Mouse (Mus musculus) liver, postnatal 0 days (tissue): ENCODE data around the gene St7. TPM values are rescaled to one million over a fixed set of nuclear protein-coding genes. Genes with fewer than 3 reads are reported as not detected.

Source experiments
- ATAC-seq: fragments of 200-750 bp; cut with Nextera tagmentation; 2 replicates; pipeline ENCODE4 v1.8.0; 2017; ENCODE audit warnings: mild to moderate bottlenecking, moderate library complexity
- DNase-seq: peaks from one replicate; pipeline ENCODE4 v3.0.0-alpha.2; 2016
- H3K27ac ChIP-seq: fragments of 300-500 bp; sonication (generic); 2 replicates; pipeline ENCODE4 v1.5.1; 2014; ENCODE audit warnings: antibody characterized with exemption, moderate library complexity, mild to moderate bottlenecking, low read depth
- H3K27me3 ChIP-seq: fragments of 300-500 bp; sonication (generic); 2 replicates; pipeline ENCODE4 v1.6.1; 2014; ENCODE audit warnings: low read length, control low read depth, mixed read lengths; ENCODE audit not compliant: insufficient read depth
- H3K36me3 ChIP-seq: fragments of 300-500 bp; sonication (generic); replicated peaks from 2 replicates; pipeline ENCODE4 v1.6.1; 2014; ENCODE audit warnings: mild to moderate bottlenecking, control low read depth, low read length, moderate library complexity, mixed read lengths; ENCODE audit not compliant: insufficient read depth
- H3K4me1 ChIP-seq: fragments of 300-500 bp; sonication (generic); 2 replicates; pipeline ENCODE4 v1.6.1; 2014; ENCODE audit warnings: antibody characterized with exemption, mild to moderate bottlenecking, control low read depth; ENCODE audit not compliant: insufficient read depth
- H3K4me2 ChIP-seq: fragments of 300-500 bp; sonication (generic); 2 replicates; pipeline ENCODE4 v1.6.1; 2014; ENCODE audit warnings: low read depth, mild to moderate bottlenecking, low read length, moderate library complexity, mixed read lengths
- H3K4me3 ChIP-seq: fragments of 300-500 bp; sonication (generic); 2 replicates; pipeline ENCODE4 v1.5.1; 2014; ENCODE audit warnings: low read depth, low read length
- H3K9ac ChIP-seq: fragments of 300-500 bp; sonication (generic); replicated peaks from 2 replicates; pipeline ENCODE4 v1.6.1; 2014; ENCODE audit warnings: mild to moderate bottlenecking, moderate library complexity
- H3K9me3 ChIP-seq: fragments of 300-500 bp; sonication (generic); 2 replicates; pipeline ENCODE4 v1.6.1; 2016; ENCODE audit warnings: mild to moderate bottlenecking, control low read depth, low read length, mixed read lengths
- CTCF ChIP-seq: sonication (generic); IDR thresholded peaks from 2 replicates; pipeline ENCODE4 v1.5.1; 2016; ENCODE audit warnings: antibody characterized with exemption, low read depth
- EP300 ChIP-seq: IDR thresholded peaks from 2 replicates; pipeline ENCODE4 v1.6.1; 2016; ENCODE audit warnings: antibody characterized with exemption, low read depth, mild to moderate bottlenecking
- WGBS: fragments of 180-500 bp; shearing (Covaris S2); extraction: QIAGEN DNeasy Blood & Tissue Kit; methylation state at CpG from one replicate; pipeline ENCODE4 v1.1.7; 2014; ENCODE audit not compliant: insufficient replicate concordance; 5-methylcytosine and 5-hydroxymethylcytosine counted together
- polyA plus RNA-seq: library from polyadenylated mRNA; unstranded; fragments of >200 nt; fragmentation: Nextera tagmentation; extraction: Ambion mirVana; gene quantifications from 2 replicates; pipeline ENCODE4 v1.2.1, GENCODE M21; 2015

Gene St7
- polyA plus RNA-seq, 1 experiment from 2014 or later, result 11.0 TPM

- no peak for DNase-seq
- Histone ChIP-seq H3K4me3 (no peak overlapping the region), H3K4me2 (no peak overlapping the region), H3K9me3 (no peaks in the 10 kb centered on the region), H3K27me3 (no peaks in the 10 kb centered on the region), H3K9ac (no peak overlapping the region), H3K27ac (no peak overlapping the region), H3K4me1 (peaks cover 8% of the 10 kb centered on the region), H3K36me3 (no peaks in the 10 kb centered on the region)
- TF ChIP-seq EP300 (no peak), CTCF (no peak)
- 51% methylated on average over 3 of the region's 3 CpGs for WGBS
- ATAC-seq, result no peak
Observed at GRCm38 (mm10) chr6:17705973-17706372, 13.2 kb downstream of the St7 start.

GRCm38 (mm10) chr6:17718978-17719377 is 26.2 kb downstream of the St7 start:
- DNase-seq (no peak), ATAC-seq (no peak)
- TF ChIP-seq EP300 (no peak), CTCF (no peak)
- WGBS, result 89% methylated on average over 7 of the region's 7 CpGs
- H3K9ac ChIP-seq, result no peak overlapping the region
- no peak overlapping the region for H3K27ac ChIP-seq
- no peaks in the 10 kb centered on the region for H3K36me3 ChIP-seq
- H3K9me3 ChIP-seq, result no peaks in the 10 kb centered on the region
- peaks cover 10% of the 10 kb centered on the region; the same call in 1 of the 2 replicates for H3K4me1 ChIP-seq
- no peak overlapping the region for H3K4me3 ChIP-seq
- no peaks in the 10 kb centered on the region for H3K27me3 ChIP-seq
- no peak overlapping the region for H3K4me2 ChIP-seq

GRCm38 (mm10) chr6:17719423-17719822 is 26.7 kb downstream of the St7 start:
- H3K4me3 ChIP-seq, result no peak overlapping the region
- H3K27me3 ChIP-seq, result no peaks in the 10 kb centered on the region
- no peaks in the 10 kb centered on the region for H3K36me3 ChIP-seq
- DNase-seq, result no peak
- no peak overlapping the region for H3K27ac ChIP-seq
- no peak for TF ChIP-seq CTCF
- no peak for TF ChIP-seq EP300
- H3K9ac ChIP-seq, result no peak overlapping the region
- peaks cover 10% of the 10 kb centered on the region; the same call in 1 of the 2 replicates for H3K4me1 ChIP-seq
- no peaks in the 10 kb centered on the region for H3K9me3 ChIP-seq
- ATAC-seq, result no peak
- H3K4me2 ChIP-seq, result no peak overlapping the region
- WGBS, result 92% methylated on average over 5 of the region's 5 CpGs

- peaks cover 10% of the 10 kb centered on the region; the same call in 1 of the 2 replicates for H3K4me1 ChIP-seq
- no peaks in the 10 kb centered on the region for H3K36me3 ChIP-seq
- ATAC-seq, result 0 out of 2 replicates have a peak, but pooled peaks have one; percentile 38
- no peak overlapping the region for H3K4me2 ChIP-seq
- H3K9ac ChIP-seq, result no peak overlapping the region
- WGBS, result 77% methylated on average over 6 of the region's 6 CpGs
- no peak overlapping the region for H3K27ac ChIP-seq
- H3K27me3 ChIP-seq, result no peaks in the 10 kb centered on the region
- no peak overlapping the region for H3K4me3 ChIP-seq
- TF ChIP-seq EP300 (no peak), CTCF (no peak)
- H3K9me3 ChIP-seq, result no peaks in the 10 kb centered on the region
- no peak for DNase-seq
Observed at GRCm38 (mm10) chr6:17720022-17720421, 27.3 kb downstream of the St7 start.

GRCm38 (mm10) chr6:17721706-17722105 is 29.0 kb downstream of the St7 start:
- H3K9me3 ChIP-seq, result no peaks in the 10 kb centered on the region
- H3K27me3 ChIP-seq, result no peaks in the 10 kb centered on the region
- DNase-seq (no peak), ATAC-seq (no peak)
- H3K4me1 ChIP-seq, result peaks cover 17% of the 10 kb centered on the region; the same call in 1 of the 2 replicates
- WGBS, result 86% methylated on average over 5 of the region's 5 CpGs
- H3K9ac ChIP-seq, result no peak overlapping the region
- TF ChIP-seq EP300, result no peak
- H3K4me2 ChIP-seq, result no peak overlapping the region
- H3K4me3 ChIP-seq, result no peak overlapping the region
- H3K27ac ChIP-seq, result no peak overlapping the region
- H3K36me3 ChIP-seq, result no peaks in the 10 kb centered on the region

- Histone ChIP-seq H3K27ac (no peak overlapping the region), H3K36me3 (no peaks in the 10 kb centered on the region), H3K4me3 (no peak overlapping the region), H3K9me3 (no peaks in the 10 kb centered on the region), H3K9ac (no peak overlapping the region), H3K4me1 (peaks cover 14% of the 10 kb centered on the region), H3K27me3 (no peaks in the 10 kb centered on the region), H3K4me2 (peak overlapping the region; percentile 40)
- TF ChIP-seq EP300 (no peak), CTCF (peak; percentile 98)
- WGBS, result 44% methylated on average over 7 of the region's 7 CpGs
- ATAC-seq (peak; percentile 76), DNase-seq (peak; percentile 59)
Observed at GRCm38 (mm10) chr6:17725841-17726460, 33.2 kb downstream of the St7 start.
